ENCODE assay signal across 11 mouse cellular contexts in the genomic region with DNA sequence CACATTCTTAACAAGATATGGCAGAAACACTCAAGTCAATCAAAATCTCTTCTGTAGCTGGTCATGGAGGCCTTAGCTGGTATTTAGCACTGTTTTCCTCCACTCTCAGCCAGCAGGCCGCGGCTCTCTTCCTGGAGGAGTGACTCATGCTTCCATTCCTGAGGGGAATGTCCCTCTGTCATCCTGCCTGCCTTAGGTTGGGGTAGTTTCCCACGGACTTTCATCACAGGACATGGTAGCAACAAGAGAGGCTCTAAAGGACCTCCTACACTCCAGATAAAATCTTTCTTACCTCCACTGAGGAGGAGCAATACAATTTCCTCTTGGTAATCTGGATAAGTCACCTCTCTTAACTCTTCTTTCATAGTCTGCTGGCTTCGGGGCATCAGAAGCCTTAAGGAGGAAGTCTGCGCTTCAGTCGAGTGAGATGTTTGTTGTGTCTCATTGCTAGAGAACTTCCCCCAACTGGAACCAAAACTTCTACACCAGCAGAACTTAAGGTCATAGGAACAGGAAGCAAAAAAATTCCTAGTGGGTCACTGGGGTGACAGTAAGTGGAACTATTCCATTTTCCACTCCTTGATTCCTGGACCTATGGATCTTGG. TPM values are rescaled to one million over a fixed set of nuclear protein-coding genes. Genes with fewer than 3 reads are reported as not detected.
DNase-seq lines count a peak whose midpoint lies in the region; ATAC-seq and TF ChIP-seq lines count a peak whose summit lies in the region.
"Had no signal": no experiment of that assay in that cellular context is flagged by ENCODE, and none has a peak within 500 bp of the region (broad histone marks: within the 10 kb centered on the region; RNA-seq: fewer than 3 reads in every experiment).

No protein-coding gene starts in this region.

- peaks cover 27% of the 10 kb centered on the region for H3K4me1 ChIP-seq in kidney, adult 2 months (ENCODE audit: control insufficient read depth, insufficient read depth, low read length)
- H3K4me1 ChIP-seq in MEL (ENCODE audit: control insufficient read depth in 1 of 2, insufficient read depth in 2 of 2, low read length in 2 of 2) = peaks cover 8 to 29% of the 10 kb centered on the region in 2 experiments
- H3K4me1 ChIP-seq in intestine, embryonic 16.5 days (ENCODE audit: control insufficient read depth, insufficient read depth, low read length) = peaks cover 7% of the 10 kb centered on the region; the same call in 1 of the 2 replicates
- H3K4me1 ChIP-seq: midbrain, embryonic 15.5 days had no signal

- peak; percentile 22 for DNase-seq in kidney, adult 2 months
- DNase-seq in kidney, adult 18-20 months = no peak
- peak; percentile 63 for DNase-seq in MEL (ENCODE audit: low read depth, low spot score)
- peak; percentile 91 for DNase-seq in fat pad, adult 2 months (ENCODE audit: extremely low read depth, low read depth, low spot score)
- no peak for DNase-seq in c-Kit-positive CD71-positive TER-119-positive erythroid progenitor cells, embryonic 14.5 days (ENCODE audit: low spot score)
- DNase-seq in frontal cortex, postnatal 10 days (ENCODE audit: low spot score in 2 of 2) = no peak
- DNase-seq: cerebellum, postnatal 14 days had no signal

- peak overlapping the region; percentile 62 for H3K27ac ChIP-seq in kidney, adult 2 months (ENCODE audit: insufficient read depth, low read depth, low read length)
- no peak overlapping the region for H3K27ac ChIP-seq in MEL (ENCODE audit: control insufficient read depth, low read depth, low read length)
- H3K27ac ChIP-seq in intestine, embryonic 16.5 days (ENCODE audit: low read length) = no peak overlapping the region; the same call in 1 of the 2 replicates
- H3K27ac ChIP-seq: midbrain, embryonic 15.5 days had no signal

- TF ChIP-seq RAD21 in MEL (IDR thresholded peaks at IDR 0.05; ENCODE audit: low read depth, low read length) = no peak

- no peak overlapping the region for H3K4me2 ChIP-seq in intestine, embryonic 16.5 days (ENCODE audit: low read depth, low read length)
- H3K4me2 ChIP-seq: midbrain, embryonic 15.5 days had no signal

- H3K27me3 ChIP-seq in kidney, adult 2 months (replicated peaks; ENCODE audit: control insufficient read depth, insufficient read depth, low read length) = no peaks in the 10 kb centered on the region
- H3K27me3 ChIP-seq in MEL (ENCODE audit: control insufficient read depth in 1 of 2, insufficient read depth in 2 of 2, low read length in 2 of 2) = no peaks in the 10 kb centered on the region
- no peaks in the 10 kb centered on the region for H3K27me3 ChIP-seq in intestine, embryonic 16.5 days (replicated peaks; ENCODE audit: control insufficient read depth, insufficient read depth, low read length)
- H3K27me3 ChIP-seq: midbrain, embryonic 15.5 days had no signal

- peak in 1 of 2 experiments; percentile 33; a peak in 2 of 4 replicates for TF ChIP-seq EP300 in MEL (IDR thresholded peaks at IDR 0.05; ENCODE audit: low read depth in 1 of 2, low read length in 2 of 2)

- H3K4me3 ChIP-seq in kidney, adult 2 months (ENCODE audit: insufficient read depth, low read depth, low read length) = no peak overlapping the region
- H3K4me3 ChIP-seq in MEL (ENCODE audit: control insufficient read depth in 1 of 2, insufficient read depth in 1 of 2, low read depth in 2 of 2, low read length in 2 of 2) = no peak overlapping the region
- H3K4me3 ChIP-seq in intestine, embryonic 16.5 days (ENCODE audit: low read length) = no peak overlapping the region
- H3K4me3 ChIP-seq: midbrain, embryonic 15.5 days had no signal

- H3K9me3 ChIP-seq in MEL (replicated peaks; ENCODE audit: insufficient read depth, low read length) = no peaks in the 10 kb centered on the region
- H3K9me3 ChIP-seq in intestine, embryonic 16.5 days (ENCODE audit: control insufficient read depth, low read length) = no peaks in the 10 kb centered on the region
- H3K9me3 ChIP-seq: midbrain, embryonic 15.5 days had no signal

- no peak overlapping the region for H3K9ac ChIP-seq in MEL (ENCODE audit: control insufficient read depth, low read depth, low read length, poor library complexity, severe bottlenecking)
- H3K9ac ChIP-seq in intestine, embryonic 16.5 days (ENCODE audit: low read depth, low read length) = no peak overlapping the region
- H3K9ac ChIP-seq: midbrain, embryonic 15.5 days had no signal

- no peak for TF ChIP-seq POLR2A in kidney, adult 2 months (IDR thresholded peaks at IDR 0.05; ENCODE audit: low read depth, low read length)
- TF ChIP-seq POLR2A in MEL (IDR thresholded peaks at IDR 0.05; ENCODE audit: control insufficient read depth in 1 of 2, insufficient read depth in 1 of 2, low read depth in 1 of 2, low read length in 2 of 2, poor library complexity in 1 of 2) = no peak

- no peaks in the 10 kb centered on the region for H3K36me3 ChIP-seq in kidney, adult 2 months (ENCODE audit: control insufficient read depth, insufficient read depth, low read length)
- H3K36me3 ChIP-seq in MEL (ENCODE audit: control insufficient read depth in 1 of 2, insufficient read depth in 2 of 2, low read length in 2 of 2) = peaks cover under 1 to 29% of the 10 kb centered on the region in 2 experiments; a peak in 3 of 4 replicates
- peaks cover 3% of the 10 kb centered on the region; the same call in 1 of the 2 replicates for H3K36me3 ChIP-seq in intestine, embryonic 16.5 days (ENCODE audit: control insufficient read depth, insufficient read depth, low read length)
- H3K36me3 ChIP-seq: midbrain, embryonic 15.5 days had no signal

- WGBS in kidney, adult 2 months = 38% methylated on average over 6 of the region's 6 CpGs
- WGBS in intestine, embryonic 16.5 days = 58% methylated on average over 6 of the region's 6 CpGs

- H3K79me2 ChIP-seq in MEL (ENCODE audit: control insufficient read depth, insufficient read depth, low read length, poor library complexity) = peaks cover 17% of the 10 kb centered on the region

- peak; percentile 73 for ATAC-seq in intestine, embryonic 16.5 days
- ATAC-seq in monocyte, adult 5-6 weeks (replicated peaks; ENCODE audit: insufficient number of reproducible peaks, low FRiP score, low TSS enrichment, poor library complexity, severe bottlenecking) = no peak; the same call in 1 of the 2 replicates
- ATAC-seq: midbrain, embryonic 15.5 days had no signal

- no peak for TF ChIP-seq CTCF in kidney, adult 2 months (conservative IDR thresholded peaks at IDR 0.05; ENCODE audit: insufficient read depth, insufficient read length, low read depth, low read length)
- TF ChIP-seq CTCF in MEL (IDR thresholded peaks at IDR 0.05 in 2 of 3, conservative IDR thresholded peaks at IDR 0.05 in 1 of 3; ENCODE audit: control insufficient read depth in 1 of 3, insufficient read depth in 1 of 3, low read depth in 2 of 3, low read length in 3 of 3, poor library complexity in 1 of 3, severe bottlenecking in 1 of 3) = no peak

TF ChIP-seq in MEL, 35 proteins besides CTCF, POLR2A, EP300 and RAD21:
- TF ChIP-seq NELFE (IDR thresholded peaks at IDR 0.05; ENCODE audit: low read depth, low read length) (no peak), TBP (IDR thresholded peaks at IDR 0.05; ENCODE audit: low read depth, low read length) (no peak), MAX (IDR thresholded peaks at IDR 0.05; ENCODE audit: low read length) (no peak), TAL1 (IDR thresholded peaks at IDR 0.05; ENCODE audit: low read length) (no peak), GATA1 (IDR thresholded peaks at IDR 0.05; ENCODE audit: low read depth, low read length) (0 out of 2 replicates have a peak, but pooled peaks have one; percentile 13), CHD2 (IDR thresholded peaks at IDR 0.05; ENCODE audit: low read length) (no peak)

RNA-seq across cellular contexts. Expression of a gene that starts 15.7 kb away (rescaled TPM):
- 6.6 and 7.5 TPM in 2 replicates for polyA plus RNA-seq in kidney, adult 2 months (2012; rRNA removed)
- 12.0 and 12.2 TPM in 2 replicates for total RNA-seq in MEL (2012; rRNA removed)
- 10 to 100 TPM in 1 of 2 experiments, not detected in 1; 12.4 TPM for polyA plus RNA-seq in MEL (2012; ENCODE audit: insufficient read depth in 1 of 2, insufficient read length in 2 of 2, low read depth in 1 of 2, low replicate concordance in 2 of 2, missing spikeins in 1 of 2)
- 12.6 and 16.0 TPM in 2 replicates for polyA plus RNA-seq in intestine, embryonic 16.5 days (2015; fragmentation: Nextera tagmentation; extraction: Ambion mirVana)
- 7.6 to 11.8 TPM (median 9.6 TPM) in 3 replicates for total RNA-seq in monocyte, adult 5-6 weeks (2017)

RNA-seq across cellular contexts. Expression of a gene that starts 28.7 kb away (rescaled TPM):
- polyA plus RNA-seq in kidney, adult 2 months (2012; rRNA removed) = 336 and 441 TPM in 2 replicates
- total RNA-seq in MEL (2012; rRNA removed) = 0.03 and 0.04 TPM in 2 replicates
- polyA plus RNA-seq in MEL (2012; ENCODE audit: insufficient read depth in 1 of 2, insufficient read length in 2 of 2, low read depth in 1 of 2, low replicate concordance in 2 of 2, missing spikeins in 1 of 2) = not detected
- 2.7 and 3.5 TPM in 2 replicates for polyA plus RNA-seq in intestine, embryonic 16.5 days (2015; fragmentation: Nextera tagmentation; extraction: Ambion mirVana)
- total RNA-seq in monocyte, adult 5-6 weeks (2017) = not detected in 3 replicates

RNA-seq across cellular contexts. Expression of a gene that starts 31.9 kb away (rescaled TPM):
- 0.17 and 0.29 TPM in 2 replicates for polyA plus RNA-seq in kidney, adult 2 months (2012; rRNA removed)
- total RNA-seq in MEL (2012; rRNA removed) = not detected in 2 replicates
- polyA plus RNA-seq in MEL (2012; ENCODE audit: insufficient read depth in 1 of 2, insufficient read length in 2 of 2, low read depth in 1 of 2, low replicate concordance in 2 of 2, missing spikeins in 1 of 2) = not detected
- polyA plus RNA-seq in intestine, embryonic 16.5 days (2015; fragmentation: Nextera tagmentation; extraction: Ambion mirVana) = 1,904 and 2,500 TPM in 2 replicates
- not detected in 3 replicates for total RNA-seq in monocyte, adult 5-6 weeks (2017)
- total RNA-seq: left cerebral cortex, adult 18-20 months had no signal

Comparison
In these comparisons a context has a peak if more than half of its experiments do, and no peak if none do; other contexts are left out.
1. DNase-seq: peak in kidney, adult 2 months (single experiment), MEL (single experiment) and fat pad, adult 2 months (single experiment); none in kidney, adult 18-20 months (single experiment), c-Kit-positive CD71-positive TER-119-positive erythroid progenitor cells, embryonic 14.5 days (single experiment) and frontal cortex, postnatal 10 days (0 of 2).
2. RNA of a gene that starts 28.7 kb away (polyA plus RNA-seq): 336 to 441 TPM in kidney, adult 2 months; 2.7 to 3.5 TPM in intestine, embryonic 16.5 days and not detected in MEL; every median in the first group is over 10 times any median in the second.
3. RNA of a gene that starts 31.9 kb away (polyA plus RNA-seq): 1,904 to 2,500 TPM in intestine, embryonic 16.5 days; 0.17 to 0.29 TPM in kidney, adult 2 months and not detected in MEL; every median in the first group is over 1,000 times any median in the second.